Mouse (Mus musculus) hindbrain, embryonic 11.5 days (tissue): Measurements from ENCODE around the gene Ms4a6c. TPM values are rescaled to one million over a fixed set of nuclear protein-coding genes. Genes with fewer than 3 reads are reported as not detected.
"Not testable (repeated sequence)": the region's sequence is repeated elsewhere in the genome, so short reads cannot be mapped to it uniquely, and the experiment has no call there.

Source experiments
- ATAC-seq: fragments of 200-750 bp; cut with Nextera tagmentation; 2 replicates; pipeline ENCODE4 v1.8.0; 2017; ENCODE audit warnings: mild to moderate bottlenecking, moderate TSS enrichment, moderate library complexity; ENCODE audit not compliant: low FRiP score
- DNase-seq: peaks from one replicate; pipeline ENCODE4 v3.0.0-alpha.2; 2015; ENCODE audit warnings: low spot score
- H3K27ac ChIP-seq: fragments of 300-500 bp; sonication (generic); 2 replicates; pipeline ENCODE4 v1.5.1; 2014; ENCODE audit warnings: mild to moderate bottlenecking, low read depth, low read length
- H3K27me3 ChIP-seq: fragments of 300-500 bp; sonication (generic); 2 replicates; pipeline ENCODE4 v1.6.1; 2014; ENCODE audit warnings: mild to moderate bottlenecking, low read length, moderate library complexity, mixed read lengths; ENCODE audit not compliant: control insufficient read depth, insufficient read depth
- H3K36me3 ChIP-seq: fragments of 300-500 bp; sonication (generic); 2 replicates; pipeline ENCODE4 v1.6.1; 2014; ENCODE audit warnings: mild to moderate bottlenecking, low read length, moderate library complexity, mixed read lengths; ENCODE audit not compliant: control insufficient read depth, insufficient read depth
- H3K4me1 ChIP-seq: fragments of 300-500 bp; sonication (generic); replicated peaks from 2 replicates; pipeline ENCODE4 v1.6.1; 2014; ENCODE audit warnings: low read length, mixed read lengths; ENCODE audit not compliant: control insufficient read depth, insufficient read depth
- H3K4me2 ChIP-seq: fragments of 300-500 bp; sonication (generic); replicated peaks from 2 replicates; pipeline ENCODE4 v1.6.1; 2014; ENCODE audit warnings: mild to moderate bottlenecking, low read depth, low read length
- H3K4me3 ChIP-seq: fragments of 300-500 bp; sonication (generic); 2 replicates; pipeline ENCODE4 v1.5.1; 2014; ENCODE audit warnings: low read depth, low read length
- H3K9ac ChIP-seq: fragments of 300-500 bp; sonication (generic); 2 replicates; pipeline ENCODE4 v1.6.1; 2014; ENCODE audit warnings: low read depth, low read length
- H3K9me3 ChIP-seq: fragments of 300-500 bp; sonication (generic); 2 replicates; pipeline ENCODE4 v1.6.1; 2016; ENCODE audit warnings: low read length; ENCODE audit not compliant: control insufficient read depth
- WGBS: fragments of 180-500 bp; shearing (Covaris S2); extraction: QIAGEN DNeasy Blood & Tissue Kit; methylation state at CpG from one replicate; pipeline ENCODE4 v1.1.7; 2014; 5-methylcytosine and 5-hydroxymethylcytosine counted together
- polyA plus RNA-seq: library from polyadenylated mRNA; unstranded; fragments of >200 nt; fragmentation: Nextera tagmentation; extraction: Ambion mirVana; gene quantifications from 2 replicates; pipeline ENCODE4 v1.2.1, GENCODE M21; 2014

Gene Ms4a6c
- 2.3 and 3.1 TPM in 2 replicates for polyA plus RNA-seq

- not testable (repeated sequence) for H3K4me2 ChIP-seq, H3K9me3 ChIP-seq, H3K4me1 ChIP-seq, ATAC-seq, H3K36me3 ChIP-seq, H3K4me3 ChIP-seq, DNase-seq, H3K9ac ChIP-seq, H3K27me3 ChIP-seq, H3K27ac ChIP-seq
- WGBS: 93% methylated on average over 4 of the region's 4 CpGs
Measured at GRCm38 (mm10) chr19:11469215-11469614, at the start of gene Ms4a6c. TSS of gene Ms4a6c (plus strand) at chr19:11469366.

DNA sequence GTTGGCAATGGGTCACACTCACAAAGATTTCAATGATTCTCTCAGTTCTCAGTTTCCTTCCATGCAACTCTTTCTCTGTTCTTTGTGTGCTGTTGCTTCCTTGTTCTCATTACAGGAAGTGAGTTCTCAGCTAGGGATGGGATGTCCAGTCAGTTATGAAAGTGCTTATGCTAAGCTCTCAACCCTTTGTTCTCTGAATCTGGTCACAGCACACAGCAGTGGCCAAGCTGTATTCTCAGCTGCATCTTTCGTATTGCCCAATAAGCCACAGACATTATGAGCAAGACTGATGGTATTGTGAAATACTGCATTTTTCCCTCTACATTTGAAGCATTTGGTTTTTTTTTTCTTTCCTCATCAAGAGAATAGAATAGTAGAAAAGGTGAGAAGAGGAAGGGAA lies 38.0 kb upstream of the Ms4a6c start:
- WGBS: 88% methylated on average over 1 of the region's 1 CpGs

GRCm38 (mm10) chr19:11435058-11435834 lies 33.9 kb upstream of the Ms4a6c start:
- Histone ChIP-seq H3K4me3 (no peak overlapping the region), H3K27me3 (no peaks in the 10 kb centered on the region), H3K9ac (no peak overlapping the region), H3K27ac (no peak overlapping the region), H3K36me3 (no peaks in the 10 kb centered on the region), H3K9me3 (no peaks in the 10 kb centered on the region), H3K4me2 (no peak overlapping the region), H3K4me1 (no peaks in the 10 kb centered on the region)
- no peak for ATAC-seq
- WGBS: 91% methylated on average over 4 of the region's 4 CpGs
- DNase-seq: no peak

More for the DNA sequence above, 38.0 kb upstream of the Ms4a6c start:
- DNase-seq, H3K4me3 ChIP-seq, H3K9ac ChIP-seq, ATAC-seq, H3K4me1 ChIP-seq, H3K36me3 ChIP-seq, H3K9me3 ChIP-seq, H3K27me3 ChIP-seq, H3K4me2 ChIP-seq, H3K27ac ChIP-seq: not testable (repeated sequence)

DNA sequence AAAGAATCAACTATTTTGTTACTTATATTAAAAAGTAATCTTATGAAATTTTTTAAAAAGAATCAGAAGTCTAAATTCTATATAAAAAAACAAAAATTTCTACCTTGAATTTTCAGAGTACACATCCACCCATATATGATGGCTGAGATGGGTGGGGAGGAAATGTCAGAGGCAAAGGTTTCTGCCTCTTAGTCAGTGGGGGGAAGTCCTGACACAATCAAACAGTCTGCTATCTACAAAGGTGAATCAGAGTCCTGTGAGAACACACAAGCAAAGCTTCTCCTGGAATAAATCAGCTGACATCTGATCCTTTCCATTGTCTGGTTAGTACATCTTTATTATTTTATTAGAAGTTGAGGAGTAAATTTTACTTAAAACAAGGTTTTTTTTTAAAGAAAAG lies 25.8 kb upstream of the Ms4a6c start, which contains the start of gene Ms4a4b:
TSS of gene Ms4a4b (plus strand) at position 216 of the 400 bp plus-strand sequence.
- no peaks in the 10 kb centered on the region for H3K9me3 ChIP-seq
- ATAC-seq (no peak), DNase-seq (no peak)
- H3K27me3 ChIP-seq: no peaks in the 10 kb centered on the region
- H3K4me1 ChIP-seq: no peaks in the 10 kb centered on the region
- H3K4me3 ChIP-seq: no peak within 1 kb of the TSS
- H3K36me3 ChIP-seq: no peaks in the 10 kb centered on the region
- no peak within 1 kb of the TSS for H3K27ac ChIP-seq
- no peak within 1 kb of the TSS for H3K9ac ChIP-seq
- H3K4me2 ChIP-seq: no peak within 1 kb of the TSS

DNA sequence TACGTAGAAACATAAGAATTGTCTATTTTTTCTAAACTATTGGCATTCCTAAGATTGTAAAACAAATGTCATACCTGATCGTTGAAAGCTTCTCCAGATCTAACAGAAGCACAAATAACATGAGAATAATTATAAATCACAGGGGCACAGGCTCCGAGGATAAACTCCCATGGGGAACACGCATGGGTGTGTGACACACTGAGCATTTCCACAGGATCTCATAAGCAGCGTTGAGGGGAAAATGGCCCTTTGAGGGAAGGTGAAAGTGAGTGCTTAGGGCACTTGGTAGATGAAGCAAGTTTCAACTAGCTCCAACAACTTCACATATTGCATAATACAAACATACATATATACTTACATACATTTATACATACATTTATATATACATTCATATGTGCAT lies 25.2 kb upstream of the Ms4a6c start:
- whole genome bisulfite sequencing: 85% methylated on average over 5 of the region's 5 CpGs
- no peak for ATAC-seq

DNA sequence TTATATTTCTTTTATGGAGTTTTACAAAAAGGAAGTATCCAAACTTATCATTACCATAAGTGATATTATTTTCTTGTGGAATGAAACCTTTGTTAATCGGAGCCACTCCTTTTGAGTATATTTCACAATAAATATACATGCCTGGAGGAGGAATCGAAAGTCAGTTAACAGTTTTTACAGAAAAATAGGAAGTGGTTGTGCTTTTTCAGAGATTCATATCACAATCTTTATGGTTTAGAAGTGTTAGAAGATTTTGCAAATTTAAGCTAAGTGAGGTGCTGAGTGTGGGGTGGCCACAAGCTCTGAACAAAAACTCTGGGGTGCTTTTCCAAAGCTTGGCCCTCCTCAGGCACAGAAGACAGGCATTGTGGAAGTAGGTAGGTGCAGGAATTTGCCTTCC lies 21.9 kb upstream of the Ms4a6c start:
- 91% methylated on average over 2 of the region's 2 CpGs for WGBS
- DNase-seq (no peak), ATAC-seq (no peak)
- Histone ChIP-seq H3K4me3 (no peak overlapping the region), H3K36me3 (no peaks in the 10 kb centered on the region), H3K27me3 (no peaks in the 10 kb centered on the region), H3K4me1 (no peaks in the 10 kb centered on the region), H3K27ac (no peak overlapping the region), H3K9ac (no peak overlapping the region), H3K4me2 (no peak overlapping the region), H3K9me3 (no peaks in the 10 kb centered on the region)

More for the DNA sequence above, 25.2 kb upstream of the Ms4a6c start:
- no peak overlapping the region for H3K4me2 ChIP-seq
- H3K36me3 ChIP-seq: no peaks in the 10 kb centered on the region
- no peak overlapping the region for H3K4me3 ChIP-seq
- no peak overlapping the region for H3K9ac ChIP-seq
- no peak for DNase-seq
- no peaks in the 10 kb centered on the region for H3K4me1 ChIP-seq
- no peaks in the 10 kb centered on the region for H3K27me3 ChIP-seq
- H3K9me3 ChIP-seq: no peaks in the 10 kb centered on the region
- H3K27ac ChIP-seq: no peak overlapping the region

DNA sequence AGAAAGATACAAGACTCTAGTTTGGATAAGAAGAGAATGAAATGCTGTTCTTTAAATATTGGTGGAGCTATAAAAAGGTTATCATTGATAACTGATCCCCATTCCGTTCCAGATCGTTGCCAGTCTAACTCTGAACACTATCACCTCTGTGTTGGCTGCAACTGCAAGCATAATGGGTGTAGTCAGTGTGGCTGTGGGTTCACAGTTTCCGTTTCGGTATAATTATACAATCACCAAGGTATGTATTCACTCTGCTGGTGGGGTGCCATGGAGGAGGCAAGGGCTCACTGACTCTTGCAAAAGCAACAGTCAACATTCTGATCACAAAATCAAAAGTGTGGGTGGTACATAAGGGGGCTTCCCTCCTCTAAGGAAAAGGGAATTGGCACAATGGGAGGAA lies 10.1 kb upstream of the Ms4a6c start:
- DNase-seq, H3K27ac ChIP-seq, H3K27me3 ChIP-seq, ATAC-seq, H3K36me3 ChIP-seq, H3K4me1 ChIP-seq, H3K4me3 ChIP-seq, H3K9me3 ChIP-seq, H3K4me2 ChIP-seq, H3K9ac ChIP-seq: not testable (repeated sequence)
- WGBS: 84% methylated on average over 2 of the region's 4 CpGs

GRCm38 (mm10) chr19:11464795-11465194 lies 4.4 kb upstream of the Ms4a6c start:
- H3K9ac ChIP-seq, ATAC-seq, DNase-seq, H3K36me3 ChIP-seq, H3K4me1 ChIP-seq, H3K4me3 ChIP-seq, H3K9me3 ChIP-seq, H3K27me3 ChIP-seq, H3K4me2 ChIP-seq, H3K27ac ChIP-seq: not testable (repeated sequence)
- WGBS: 45% methylated on average over 1 of the region's 1 CpGs

DNA sequence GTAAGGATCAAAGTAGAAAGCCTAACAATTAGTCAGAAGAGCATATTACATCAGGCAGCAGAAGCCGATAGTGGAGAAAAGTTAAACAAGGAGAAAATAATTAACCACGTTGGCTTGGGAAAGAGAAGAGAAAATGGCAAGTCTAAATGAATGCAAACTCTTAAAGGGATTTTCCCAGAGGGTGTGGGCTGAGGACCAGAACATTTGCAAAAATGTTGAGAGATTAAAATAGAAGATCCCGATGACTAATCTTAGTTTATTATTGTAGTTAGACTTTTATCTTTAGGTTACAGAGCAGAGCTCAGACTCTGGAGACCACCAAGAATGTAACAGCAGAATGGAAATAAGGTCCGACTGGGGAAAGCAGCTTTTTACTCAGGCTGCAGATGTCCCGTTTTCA lies 2.7 kb upstream of the Ms4a6c start:
- Histone ChIP-seq H3K36me3 (no peaks in the 10 kb centered on the region), H3K4me2 (no peak overlapping the region), H3K4me1 (no peaks in the 10 kb centered on the region), H3K4me3 (no peak overlapping the region), H3K9me3 (no peaks in the 10 kb centered on the region), H3K27ac (no peak overlapping the region), H3K27me3 (no peaks in the 10 kb centered on the region), H3K9ac (no peak overlapping the region)
- ATAC-seq (no peak), DNase-seq (no peak)
- 78% methylated on average over 5 of the region's 5 CpGs for WGBS
